Mouse (Mus musculus): ENCODE data around the gene Map2k4.

GRCm38 (mm10) chr11:65740390-65740789, 47.7 kb downstream of the Map2k4 start:
- no peak for TF ChIP-seq ZNF384 (IDR thresholded peaks at IDR 0.05; ENCODE audit: low read depth, low read length)
- no peak for TF ChIP-seq HCFC1 (IDR thresholded peaks at IDR 0.05; ENCODE audit: borderline replicate concordance, insufficient read depth, low read length)
- no peak for TF ChIP-seq MAFK (IDR thresholded peaks at IDR 0.05; ENCODE audit: insufficient read depth, low read depth, low read length)
